Mouse (Mus musculus) forelimb bud, embryonic 11.5 days (tissue): ENCODE measurements around the gene Acot5.

ENCODE experiments used
- DNase-seq: peaks from one replicate; pipeline ENCODE4 v3.0.0-alpha.2; 2012; ENCODE audit warnings: low read depth, low spot score

The Acot5 gene

GRCm38 (mm10) chr12:84119584-84119983 is 50.5 kb downstream of the Acot5 start:
- DNase-seq, result no peak
